Mouse (Mus musculus) C2C12 (cell line): ENCODE data around the gene Asb6. TPM values are rescaled to one million over a fixed set of nuclear protein-coding genes. Genes with fewer than 3 reads are reported as not detected.
A peak's percentile ranks its signal among the peaks of the same experiment; 100 is the strongest.

Experiments
- H3K27me3 ChIP-seq: one replicate; pipeline ENCODE4 v1.6.1; 2011; ENCODE audit not compliant: control insufficient read depth, insufficient read depth, insufficient read length
- H3K36me3 ChIP-seq: one replicate; pipeline ENCODE4 v1.6.1; 2011; ENCODE audit not compliant: control insufficient read depth, insufficient read depth
- H3K4me3 ChIP-seq: one replicate; pipeline ENCODE4 v1.5.1; 2011; ENCODE audit warnings: mild to moderate bottlenecking, control low read depth; ENCODE audit not compliant: poor library complexity, insufficient read depth, severe bottlenecking
- H3K79me2 ChIP-seq: one replicate; pipeline ENCODE4 v1.6.1; 2011; ENCODE audit not compliant: control insufficient read depth, insufficient read depth
- H3K79me3 ChIP-seq: one replicate; pipeline ENCODE4 v1.6.1; 2011; ENCODE audit warnings: low read depth, control low read depth
- H3ac ChIP-seq: one replicate; pipeline ENCODE3; 2011; ENCODE audit warnings: low read depth; ENCODE audit not compliant: control insufficient read depth, insufficient read length
- CEBPB ChIP-seq: IDR thresholded peaks from one replicate; pipeline ENCODE4 v1.6.1; 2011; ENCODE audit warnings: low read depth, mild to moderate bottlenecking, control low read depth, moderate library complexity
- CTCF ChIP-seq: IDR thresholded peaks from one replicate; pipeline ENCODE4 v1.5.1; 2011; ENCODE audit not compliant: control insufficient read depth, insufficient read depth, insufficient read length
- FOSL1 ChIP-seq: IDR thresholded peaks from one replicate; pipeline ENCODE4 v1.8.0; 2011; ENCODE audit warnings: mild to moderate bottlenecking, low read length; ENCODE audit not compliant: poor library complexity, insufficient read depth, severe bottlenecking
- MAX ChIP-seq: IDR thresholded peaks from one replicate; pipeline ENCODE4 v1.6.1; 2011; ENCODE audit warnings: mild to moderate bottlenecking, control low read depth
- MYOD1 ChIP-seq: IDR thresholded peaks from one replicate; pipeline ENCODE4 v1.6.1; 2011; ENCODE audit warnings: low read depth; ENCODE audit not compliant: control insufficient read depth, insufficient read length
- MYOG ChIP-seq: IDR thresholded peaks from one replicate; pipeline ENCODE4 v1.6.1; 2011; ENCODE audit not compliant: control insufficient read depth, insufficient read length; ENCODE audit errors: extremely low read depth
- USF1 ChIP-seq: IDR thresholded peaks from one replicate; pipeline ENCODE4 v1.6.1; 2011; ENCODE audit warnings: low read depth, mild to moderate bottlenecking, control low read depth, moderate library complexity
- polyA plus RNA-seq: library from polyadenylated mRNA; unstranded; fragments of >200 nt; fragmentation: generic; extraction: Trizol; gene quantifications from one replicate; pipeline ENCODE4 v1.2.1, GENCODE M21; 2012; ENCODE audit warnings: missing spikeins

The Asb6 gene
- polyA plus RNA-seq, 1 experiment, result 69.2 TPM

DNA sequence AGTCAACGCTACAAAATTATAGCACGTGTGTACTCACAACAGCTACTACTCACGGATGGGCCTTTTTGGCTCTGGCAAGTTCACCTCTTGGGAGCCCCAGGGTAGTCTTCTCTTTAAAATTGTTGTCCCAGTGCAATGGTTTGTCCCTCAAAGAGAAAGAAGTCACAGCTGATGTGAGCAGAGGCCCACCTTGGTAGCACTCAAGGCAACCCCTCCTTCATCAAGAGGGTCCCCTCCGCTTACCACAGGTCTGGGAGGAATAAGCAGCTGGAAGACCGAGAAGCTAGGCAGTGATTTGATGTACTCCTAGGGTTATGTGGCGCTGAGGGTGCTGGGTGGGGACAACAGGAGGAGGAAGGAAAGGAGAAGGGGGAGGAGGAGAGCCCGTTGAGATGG lies 29.5 kb downstream of the Asb6 start:
- H3K4me3 ChIP-seq, result no peak overlapping the region
- peaks cover 10% of the 10 kb centered on the region for H3K27me3 ChIP-seq
- no peaks in the 10 kb centered on the region for H3K36me3 ChIP-seq
- TF ChIP-seq FOSL1 (no peak), USF1 (no peak), MYOG (no peak), CTCF (no peak), CEBPB (no peak), MAX (no peak), MYOD1 (no peak)
- H3ac ChIP-seq, result no peak overlapping the region
- no peaks in the 10 kb centered on the region for H3K79me3 ChIP-seq
- H3K79me2 ChIP-seq, result no peaks in the 10 kb centered on the region

GRCm38 (mm10) chr2:30799456-30799855 lies 30.7 kb downstream of the Asb6 start:
- TF ChIP-seq MYOG (no peak), CEBPB (no peak), FOSL1 (no peak), MYOD1 (no peak), MAX (no peak), USF1 (no peak), CTCF (no peak)
- Histone ChIP-seq H3ac (no peak overlapping the region), H3K27me3 (peaks cover 10% of the 10 kb centered on the region)

GRCm38 (mm10) chr2:30796382-30796781 lies 33.8 kb downstream of the Asb6 start:
- peak overlapping the region; percentile 19 for H3K4me3 ChIP-seq

More at GRCm38 (mm10) chr2:30799456-30799855, 30.7 kb downstream of the Asb6 start:
- Histone ChIP-seq H3K36me3 (no peaks in the 10 kb centered on the region), H3K79me3 (no peaks in the 10 kb centered on the region), H3K4me3 (no peak overlapping the region), H3K79me2 (no peaks in the 10 kb centered on the region)

GRCm38 (mm10) chr2:30795889-30796275 lies 34.3 kb downstream of the Asb6 start:
- H3K4me3 ChIP-seq, result no peak overlapping the region
- H3K36me3 ChIP-seq, result no peaks in the 10 kb centered on the region
- H3ac ChIP-seq, result peak overlapping the region; percentile 9
- peaks cover 2% of the 10 kb centered on the region for H3K27me3 ChIP-seq
- H3K79me3 ChIP-seq, result no peaks in the 10 kb centered on the region
- H3K79me2 ChIP-seq, result no peaks in the 10 kb centered on the region
- TF ChIP-seq USF1 (no peak), CEBPB (no peak), CTCF (no peak), MAX (no peak)

More at GRCm38 (mm10) chr2:30796382-30796781, 33.8 kb downstream of the Asb6 start:
- Histone ChIP-seq H3K27me3 (peaks cover 7% of the 10 kb centered on the region), H3K79me3 (no peaks in the 10 kb centered on the region), H3K79me2 (no peaks in the 10 kb centered on the region), H3K36me3 (no peaks in the 10 kb centered on the region), H3ac (peak overlapping the region; percentile 9)
- TF ChIP-seq FOSL1, result no peak

GRCm38 (mm10) chr2:30795271-30795888 lies 34.8 kb downstream of the Asb6 start:
- Histone ChIP-seq H3K4me3 (no peak overlapping the region), H3K79me2 (no peaks in the 10 kb centered on the region)

GRCm38 (mm10) chr2:30794179-30795108 lies 35.7 kb downstream of the Asb6 start:
- H3K36me3 ChIP-seq, result no peaks in the 10 kb centered on the region
- H3ac ChIP-seq, result peak overlapping the region; percentile 88
- H3K79me2 ChIP-seq, result no peaks in the 10 kb centered on the region

More at GRCm38 (mm10) chr2:30795271-30795888, 34.8 kb downstream of the Asb6 start:
- Histone ChIP-seq H3ac (no peak overlapping the region), H3K36me3 (no peaks in the 10 kb centered on the region), H3K27me3 (no peaks in the 10 kb centered on the region), H3K79me3 (no peaks in the 10 kb centered on the region)
- TF ChIP-seq USF1 (no peak), CTCF (no peak)

More at GRCm38 (mm10) chr2:30794179-30795108, 35.7 kb downstream of the Asb6 start:
- TF ChIP-seq MAX, result peak; percentile 46
- peak; percentile 100 for TF ChIP-seq CTCF
- TF ChIP-seq MYOG, result no peak
- H3K79me3 ChIP-seq, result no peaks in the 10 kb centered on the region
- H3K4me3 ChIP-seq, result peak overlapping the region; percentile 29
- H3K27me3 ChIP-seq, result no peaks in the 10 kb centered on the region
